28 mouse cellular contexts compared by ENCODE assay signal in the genomic region with DNA sequence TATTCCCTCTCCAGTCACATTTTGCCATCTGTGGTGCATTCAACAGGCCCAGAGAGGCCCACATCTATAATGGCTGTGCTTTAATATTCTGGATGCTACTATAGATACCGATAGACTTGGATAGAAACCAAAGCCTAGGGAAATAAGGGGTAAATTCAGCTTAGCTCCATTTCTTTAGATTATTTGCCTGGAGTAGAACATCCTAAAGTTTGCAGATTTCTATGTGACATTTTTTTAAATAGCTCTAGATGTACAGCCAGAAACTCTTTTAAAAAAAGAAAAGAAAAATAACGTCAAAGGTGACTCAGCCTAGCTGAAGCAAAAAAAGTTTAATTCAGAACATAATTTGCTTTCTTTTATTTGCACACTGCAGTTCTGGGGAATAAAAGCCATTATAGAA.
"Had no signal": no experiment of that assay in that cellular context is flagged by ENCODE, and none has a peak within 500 bp of the region (broad histone marks: within the 10 kb centered on the region; RNA-seq: fewer than 3 reads in every experiment).

No protein-coding gene starts in this region.

- DNase-seq: cerebellum, adult 8-10 months; cerebellum, adult 9-10 months; cerebellum, adult 9-11 months; cerebellum, postnatal 10 days; cerebellum, postnatal 14 days; cerebellum, postnatal 25 days; cerebellum, postnatal 36 days; embryo, embryonic 11 days; forebrain, postnatal 0 days; gastrocnemius, adult 2 months; gastrocnemius, postnatal 10 days; gastrocnemius, postnatal 14 days; gastrocnemius, postnatal 25 days; gastrocnemius, postnatal 36 days; heart, adult 11 months; heart, adult 18-20 months; heart, adult 2 months had no signal

- H3K27ac ChIP-seq: embryonic facial prominence, embryonic 10.5 days; embryonic facial prominence, embryonic 12.5 days; embryonic facial prominence, embryonic 13.5 days; embryonic facial prominence, embryonic 15.5 days; forebrain, embryonic 10.5 days; forebrain, embryonic 12.5 days; forebrain, embryonic 15.5 days; gastrocnemius, adult 2 months; heart, adult 2 months; heart, embryonic 10.5 days had no signal

- H3K27me3 ChIP-seq: embryonic facial prominence, embryonic 12.5 days; embryonic facial prominence, embryonic 13.5 days; embryonic facial prominence, embryonic 15.5 days; forebrain, embryonic 12.5 days; forebrain, embryonic 15.5 days had no signal

- H3K4me3 ChIP-seq: embryonic facial prominence, embryonic 10.5 days; embryonic facial prominence, embryonic 12.5 days; embryonic facial prominence, embryonic 13.5 days; embryonic facial prominence, embryonic 15.5 days; erythroblast, embryonic 14.5 days; forebrain, embryonic 10.5 days; forebrain, embryonic 12.5 days; forebrain, embryonic 15.5 days; gastrocnemius, adult 2 months; heart, adult 2 months; heart, embryonic 10.5 days had no signal

- H3K4me2 ChIP-seq: embryonic facial prominence, embryonic 12.5 days; embryonic facial prominence, embryonic 13.5 days; embryonic facial prominence, embryonic 15.5 days; forebrain, embryonic 12.5 days; forebrain, embryonic 15.5 days had no signal

- H3K4me1 ChIP-seq: embryonic facial prominence, embryonic 10.5 days; embryonic facial prominence, embryonic 12.5 days; embryonic facial prominence, embryonic 13.5 days; embryonic facial prominence, embryonic 15.5 days; forebrain, embryonic 10.5 days; forebrain, embryonic 12.5 days; forebrain, embryonic 15.5 days; heart, embryonic 10.5 days had no signal

- H3K9ac ChIP-seq: embryonic facial prominence, embryonic 12.5 days; embryonic facial prominence, embryonic 13.5 days; embryonic facial prominence, embryonic 15.5 days; forebrain, embryonic 12.5 days; forebrain, embryonic 15.5 days; forebrain, postnatal 0 days had no signal

- ATAC-seq: forebrain, embryonic 14.5 days; forebrain, embryonic 15.5 days; forebrain, embryonic 16.5 days had no signal

- H3K36me3 ChIP-seq: embryonic facial prominence, embryonic 10.5 days; embryonic facial prominence, embryonic 12.5 days; embryonic facial prominence, embryonic 13.5 days; embryonic facial prominence, embryonic 15.5 days; forebrain, embryonic 10.5 days; forebrain, embryonic 12.5 days; forebrain, embryonic 15.5 days; heart, embryonic 10.5 days had no signal

- H3K9me3 ChIP-seq: embryonic facial prominence, embryonic 10.5 days; embryonic facial prominence, embryonic 12.5 days; embryonic facial prominence, embryonic 13.5 days; embryonic facial prominence, embryonic 15.5 days; forebrain, embryonic 10.5 days; forebrain, embryonic 12.5 days; forebrain, embryonic 15.5 days; heart, embryonic 10.5 days had no signal
